Mouse (Mus musculus): Measurements from ENCODE around the gene Pde4b.

GRCm38 (mm10) chr4:102558328-102558727 lies 471.0 kb downstream of the Pde4b start:
- TF ChIP-seq CTCF (conservative IDR thresholded peaks at IDR 0.05; ENCODE audit: low read length) = no peak
- no peak for TF ChIP-seq POU5F1 (IDR thresholded peaks at IDR 0.05; ENCODE audit: borderline replicate concordance, low read length)
- TF ChIP-seq NANOG (IDR thresholded peaks at IDR 0.05; ENCODE audit: borderline replicate concordance, low read length) = no peak
